Mouse (Mus musculus) T-helper 17 cell (primary cell): ENCODE results near the gene Zfp712.

ENCODE experiments used
- in situ Hi-C, 2 experiments: fragments of 300-600 bp; cut with MboI, MseI; formaldehyde crosslinking; loops; 1 replicate in 1 of 2; 2 replicates in 1 of 2; pipeline ENCODE4 v1.15.1; 2025; ENCODE audit warnings: high pct_unique_total_duplicates in 2 of 2

The Zfp712 gene

DNA sequence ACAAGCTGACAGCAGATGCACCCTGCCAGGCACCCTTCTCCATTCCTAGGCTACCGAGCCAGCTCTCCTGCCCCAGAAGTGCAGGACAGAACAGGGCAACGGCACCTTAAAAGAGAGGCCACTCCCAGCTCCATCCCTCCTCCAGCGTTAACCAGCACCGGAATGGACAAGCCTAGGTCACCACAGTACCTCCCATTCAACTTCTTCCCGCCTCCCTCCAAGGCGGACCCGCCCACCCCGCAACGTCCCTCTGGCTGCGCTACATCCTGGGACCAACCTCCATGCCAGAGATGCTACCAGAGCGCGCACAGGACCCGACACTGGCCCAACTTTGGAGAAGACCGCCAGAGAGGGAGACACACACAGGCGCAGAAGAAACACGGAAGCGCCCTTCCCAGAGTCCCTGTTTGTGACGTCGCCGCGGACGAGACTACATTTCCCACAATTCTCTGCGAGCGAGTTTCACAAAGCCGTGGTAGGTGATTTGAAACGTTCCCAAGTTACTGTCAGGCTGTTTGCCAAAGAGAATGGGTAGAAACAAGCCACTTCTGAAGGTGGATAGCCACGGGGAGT lies at the start of gene Zfp712:
Gene Zfp712, minus strand, starts transcription at position 385 of the 573 bp plus-strand sequence.
- in situ Hi-C loops = loop anchor here in 1 of 2 experiments (5.0 kb wide), 1 partner anchor 1779 kb away; no protein-coding TSS in a partner anchor

DNA sequence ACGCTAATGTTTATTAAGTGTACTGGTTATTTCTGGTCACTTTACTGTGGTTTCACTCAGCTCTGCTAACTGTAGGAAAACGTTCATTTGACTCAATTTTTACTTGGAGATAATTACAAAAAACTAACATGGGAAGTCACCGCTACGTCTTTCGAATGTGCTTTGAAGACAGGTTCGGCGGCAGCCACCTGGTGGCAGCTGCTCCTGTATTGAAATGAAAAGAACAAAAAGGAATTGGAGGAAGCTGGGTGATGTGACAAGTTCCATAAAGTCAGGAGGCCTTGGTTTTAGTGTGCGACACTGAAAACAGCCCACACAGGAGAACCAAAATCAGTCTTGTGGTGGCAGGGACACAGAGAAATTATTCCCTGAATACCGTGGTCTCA lies 47.8 kb upstream of the Zfp712 start:
- in situ Hi-C loops = loop anchor here in 1 of 2 experiments (25.0 kb wide), 1 partner anchor 1872 kb away; no protein-coding TSS in a partner anchor

GRCm38 (mm10) chr13:67108194-67108820 lies 47.3 kb upstream of the Zfp712 start, which contains the start of gene Gm28557:
Gene Gm28557, minus strand, starts transcription at chr13:67108604.
- in situ Hi-C loops = loop anchor here in 1 of 2 experiments (25.0 kb wide), 1 partner anchor 1871 kb away; no protein-coding TSS in a partner anchor

DNA sequence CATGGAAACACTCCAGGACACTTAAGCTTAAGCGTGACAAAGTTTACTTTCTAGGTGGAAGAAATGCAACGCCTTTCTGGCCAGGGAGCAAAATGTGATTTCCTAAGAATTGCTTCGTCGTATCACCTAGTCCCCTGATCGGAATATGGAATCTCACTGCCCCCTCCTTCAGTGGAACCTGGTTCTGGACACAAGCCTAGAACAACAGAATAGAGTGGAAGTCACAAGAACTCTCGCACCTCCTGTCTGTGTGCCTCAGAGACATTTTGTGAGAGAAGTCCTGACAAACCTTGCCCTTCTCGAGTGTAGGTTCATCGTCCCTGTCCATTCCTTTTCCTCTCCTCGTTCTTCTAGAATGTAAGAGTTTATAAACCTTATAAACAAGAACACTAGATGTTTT lies 46.7 kb upstream of the Zfp712 start:
- in situ Hi-C loops = loop anchor here in 1 of 2 experiments (25.0 kb wide), 1 partner anchor 1870 kb away; no protein-coding TSS in a partner anchor

GRCm38 (mm10) chr13:67097876-67098275 lies 36.9 kb upstream of the Zfp712 start, which contains the start of gene Zfp708:
Gene Zfp708, minus strand, starts transcription at chr13:67097976.
- in situ Hi-C loops = no loop called here

DNA sequence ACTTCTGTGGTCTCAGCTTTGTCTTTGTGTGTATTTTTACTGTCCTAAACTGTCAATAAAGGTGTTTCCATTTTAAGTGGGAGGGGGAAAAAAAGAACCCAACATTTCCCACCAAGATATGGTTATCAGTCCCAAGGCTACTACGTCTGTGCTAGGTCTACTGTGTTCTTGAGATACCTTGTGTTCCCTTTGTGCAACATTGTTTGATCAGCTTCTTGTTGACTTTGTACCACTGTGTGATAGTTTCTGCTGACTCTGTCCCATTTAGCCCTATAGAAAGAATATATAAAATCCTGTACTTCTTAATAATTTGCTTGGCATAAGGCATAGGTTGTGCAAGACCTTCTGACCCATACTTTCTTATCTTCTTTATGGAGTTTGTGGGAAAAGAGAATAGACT lies 29.2 kb upstream of the Zfp712 start:
- in situ Hi-C loops = no loop called here

- in situ Hi-C loops = loop anchor here in 1 of 2 experiments (5.0 kb wide), 1 partner anchor 90 kb away; the partner anchor contains the start of gene Rsl1
Observed at GRCm38 (mm10) chr13:67081946-67082345, 21.0 kb upstream of the Zfp712 start.

DNA sequence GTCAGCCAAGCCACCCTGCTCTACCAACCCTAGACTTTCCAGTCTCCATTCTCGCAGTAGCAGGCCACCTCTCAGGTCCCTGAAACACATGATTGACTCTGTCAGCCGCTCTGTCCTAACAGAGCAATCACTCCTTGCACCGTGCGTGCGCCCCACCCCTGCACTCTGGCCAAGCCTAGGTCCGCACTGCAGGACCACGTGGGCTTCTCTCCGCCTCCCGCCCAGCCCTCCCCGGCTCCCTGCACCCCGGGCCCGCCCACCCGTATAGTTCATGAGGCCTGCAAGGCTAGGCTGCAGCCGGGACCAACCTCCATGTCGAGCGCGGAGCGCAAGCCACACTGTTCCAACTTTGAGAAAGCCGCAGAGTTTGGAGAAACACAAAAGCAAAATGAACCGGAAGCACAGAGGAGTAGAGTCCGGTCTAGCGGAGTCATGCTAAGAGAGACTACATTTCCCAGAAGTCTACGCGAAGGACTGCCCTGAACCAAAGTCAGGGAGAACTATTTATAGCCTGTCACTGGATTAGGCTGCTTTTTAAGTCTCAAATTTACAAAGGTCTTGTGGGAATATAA lies 20.3 kb upstream of the Zfp712 start:
- in situ Hi-C loops = loop anchor here in 1 of 2 experiments (5.0 kb wide), 1 partner anchor 91 kb away; the partner anchor contains the start of gene Rsl1

GRCm38 (mm10) chr13:67077244-67077643 lies 16.3 kb upstream of the Zfp712 start:
- in situ Hi-C loops = no loop called here

GRCm38 (mm10) chr13:67072786-67073185 lies 11.8 kb upstream of the Zfp712 start:
- in situ Hi-C loops = no loop called here

GRCm38 (mm10) chr13:67065386-67065785 lies 4.4 kb upstream of the Zfp712 start:
- in situ Hi-C loops = no loop called here

- in situ Hi-C loops = loop anchor here in 1 of 2 experiments (5.0 kb wide), 1 partner anchor 1780 kb away; no protein-coding TSS in a partner anchor
Observed at GRCm38 (mm10) chr13:67062427-67062826, 1.5 kb upstream of the Zfp712 start.

- in situ Hi-C loops = loop anchor here in 1 of 2 experiments (5.0 kb wide), 1 partner anchor 1778 kb away; no protein-coding TSS in a partner anchor
Observed at GRCm38 (mm10) chr13:67060161-67060785, 697 bp downstream of the Zfp712 start.
